Mouse (Mus musculus) lung, adult 2 months (tissue): ENCODE data around the gene Copb2. TPM values are rescaled to one million over a fixed set of nuclear protein-coding genes. Genes with fewer than 3 reads are reported as not detected.

Experiments used
- DNase-seq: peaks from one replicate; pipeline ENCODE4 v3.0.0; 2022
- H3K4me1 ChIP-seq: fragments of 200-500 bp; 2 replicates; pipeline ENCODE4 v1.6.1; 2011; ENCODE audit warnings: low read length; ENCODE audit not compliant: control insufficient read depth, insufficient read depth
- H3K4me3 ChIP-seq: fragments of 200-500 bp; replicated peaks from 2 replicates; pipeline ENCODE3; 2011; ENCODE audit warnings: low read depth, mild to moderate bottlenecking, control low read depth, low read length; ENCODE audit errors: extremely low read depth
- CTCF ChIP-seq: fragments of 200-500 bp; IDR thresholded peaks from 2 replicates; pipeline ENCODE4 v1.5.1; 2011; ENCODE audit warnings: mild to moderate bottlenecking, low read length, control low read depth; ENCODE audit not compliant: insufficient read depth
- POLR2A ChIP-seq: fragments of 200-500 bp; IDR thresholded peaks from 2 replicates; pipeline ENCODE4 v1.6.1; 2011; ENCODE audit warnings: low read depth, mild to moderate bottlenecking, control low read depth, low read length, borderline replicate concordance; ENCODE audit errors: extremely low read depth
- WGBS: fragments of 180-500 bp; shearing (Covaris S2); methylation state at CpG from one replicate; pipeline ENCODE4 v1.1.7; 2018; 5-methylcytosine and 5-hydroxymethylcytosine counted together
- polyA plus RNA-seq: library from polyadenylated mRNA; depleted of rRNA; stranded (reverse); fragments of >200 nt; gene quantifications from 2 replicates; pipeline ENCODE4 v1.2.3, GENCODE M21; 2012; rRNA removed

Copb2 gene
- polyA plus RNA-seq, 1 experiment = 38.2 TPM

DNA sequence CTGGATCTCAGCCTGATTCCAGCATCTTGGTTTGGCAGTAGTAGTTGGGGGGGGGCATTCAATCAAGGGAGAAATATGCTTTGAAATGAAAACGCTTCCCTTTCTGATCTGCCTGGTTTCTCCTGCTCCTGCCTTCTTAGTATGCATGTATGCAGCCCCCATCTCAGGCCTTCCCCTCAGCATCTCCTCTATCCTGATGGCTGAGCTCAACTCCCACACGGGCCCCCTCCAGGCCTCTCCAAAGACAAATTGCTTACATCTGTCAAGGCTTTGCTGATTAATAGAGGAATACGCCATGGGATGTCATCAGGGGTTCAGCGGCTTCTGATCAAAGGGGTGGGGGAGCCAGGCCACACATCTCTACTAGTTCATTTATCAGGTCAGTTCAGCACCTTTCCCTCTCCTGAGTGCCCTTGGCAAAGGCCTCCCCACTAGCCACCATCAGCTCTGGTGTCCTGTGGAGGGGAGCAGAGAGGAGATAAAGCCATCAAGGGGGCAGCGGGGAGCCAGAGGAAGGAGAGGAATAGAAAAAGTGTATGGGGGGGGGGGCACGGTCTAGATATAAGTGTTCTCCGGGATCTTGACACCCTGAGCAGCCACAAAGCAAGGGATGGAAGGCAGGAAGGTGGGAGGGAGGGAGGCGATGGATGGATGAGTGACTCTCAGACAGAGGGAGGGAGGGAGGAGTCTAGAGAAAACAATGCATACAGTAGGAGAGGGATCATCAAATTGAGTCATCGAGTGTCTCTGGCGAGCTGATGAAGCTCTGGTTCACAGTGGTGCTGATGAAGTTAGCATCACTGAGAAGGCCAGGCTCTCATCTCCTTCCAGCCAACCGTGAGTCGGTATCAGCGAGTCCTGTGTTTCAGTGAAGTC lies 70.0 kb downstream of the Copb2 start:
- 63% methylated on average over 13 of the region's 13 CpGs for WGBS

More for the DNA sequence above, 70.0 kb downstream of the Copb2 start:
- no peak for TF ChIP-seq CTCF
- TF ChIP-seq POLR2A = no peak
- Histone ChIP-seq H3K4me3 (no peak overlapping the region), H3K4me1 (no peaks in the 10 kb centered on the region)
- no peak for DNase-seq

Other genes starting within 250 kb of the Copb2 start
- 14.5 and 19.4 TPM in 2 replicates for gene Rbp1, start 140.8 kb upstream of the Copb2 start, polyA plus RNA-seq
- 0.40 and 12.4 TPM in 2 replicates for gene Rbp2, start 77.6 kb upstream of the Copb2 start, polyA plus RNA-seq
- gene Mrps22, start 37.9 kb downstream of the Copb2 start, polyA plus RNA-seq = 6.0 and 7.1 TPM in 2 replicates